Comparison of ENCODE assay signal across 25 mouse cellular contexts in the genomic region with DNA sequence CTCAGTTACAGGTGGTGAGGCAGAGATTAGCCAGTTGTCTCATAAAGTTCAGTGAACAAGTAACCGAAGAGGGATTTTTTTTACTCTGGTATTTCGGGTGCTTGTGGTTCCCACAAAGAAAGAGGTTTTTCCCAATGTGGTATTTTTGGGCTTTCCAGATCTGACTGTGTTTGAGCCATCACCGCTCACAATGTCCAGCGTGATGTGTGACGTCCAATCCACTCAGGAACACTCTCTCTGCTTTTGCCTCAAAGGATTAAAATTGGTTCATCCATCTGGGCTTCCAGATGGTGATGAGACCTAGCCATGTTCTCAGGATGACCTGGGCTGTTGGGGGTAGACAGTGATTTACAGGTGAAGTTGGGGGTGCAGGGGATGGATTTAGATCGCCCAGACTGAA. TPM values are rescaled to one million over a fixed set of nuclear protein-coding genes. Genes with fewer than 3 reads are reported as not detected.
A peak's percentile ranks its signal among the peaks of the same experiment; 100 is the strongest.
DNase-seq lines count a peak whose midpoint lies in the region; ATAC-seq lines count a peak whose summit lies in the region.
"Had no signal": no experiment of that assay in that cellular context is flagged by ENCODE, and none has a peak within 500 bp of the region (broad histone marks: within the 10 kb centered on the region; RNA-seq: fewer than 3 reads in every experiment).

No protein-coding gene starts in this region.

- peak; percentile 83 for ATAC-seq in frontal cortex, adult (ENCODE audit: low TSS enrichment)
- ATAC-seq in monocyte, adult 5-6 weeks (replicated peaks; ENCODE audit: insufficient number of reproducible peaks, low FRiP score, low TSS enrichment, poor library complexity, severe bottlenecking), result no peak
- ATAC-seq: activated CD4-positive, CD25-positive, alpha-beta regulatory T cell, adult 4 months; CD4-positive, CD25-positive, alpha-beta regulatory T cell, adult 4 months; forebrain, embryonic 14.5 days; forebrain, postnatal 0 days; Patski had no signal

- no peak for DNase-seq in frontal cortex, postnatal 14 days (ENCODE audit: low spot score in 2 of 2)
- DNase-seq in right cerebral cortex, adult 18-20 months, result peak; percentile 26
- no peak for DNase-seq in right cerebral cortex, postnatal 4 days
- DNase-seq: adrenal gland, adult 8-10 months; adrenal gland, postnatal 14 days; adrenal gland, postnatal 36 days; B cell, adult 2 months; cerebellum, adult 11 months; cerebellum, adult 18-20 months; cerebellum, adult 8-10 months; cerebellum, adult 9-11 months; cerebellum, postnatal 14 days; cerebellum, postnatal 36 days; embryo, embryonic 11 days; forebrain, postnatal 0 days had no signal

RNA-seq across cellular contexts. Expression of gene Gprc5d, which starts 11.1 kb away (rescaled TPM):
- not detected in 3 replicates for total RNA-seq in monocyte, adult 5-6 weeks (2017)
- total RNA-seq: adrenal gland, adult 18-20 months; adrenal gland, adult 8-10 months; adrenal gland, postnatal 14 days; adrenal gland, postnatal 36 days; CH12.LX; common myeloid progenitor, adult 5-6 weeks; forebrain, postnatal 0 days; G1E had no signal

RNA-seq across cellular contexts. Expression of gene Gprc5a, which starts 41.6 kb away (rescaled TPM):
- total RNA-seq in monocyte, adult 5-6 weeks (2017), result 0.67 to 1.6 TPM (median 0.85 TPM) in 3 replicates
- total RNA-seq: G1E had no signal
